Mouse (Mus musculus) kidney, adult 18-20 months (tissue): ENCODE data around the gene Ttc39b.

Experiments
- DNase-seq: peaks from one replicate; pipeline ENCODE4 v3.0.0; 2021

Gene Ttc39b

GRCm38 (mm10) chr4:83323910-83324684 lies at the start of gene Ttc39b:
Gene Ttc39b, minus strand, starts transcription at chr4:83324255.
- DNase-seq: peak; percentile 100

GRCm38 (mm10) chr4:83373381-83373780 lies 49.3 kb upstream of the Ttc39b start:
- no peak for DNase-seq

GRCm38 (mm10) chr4:83357738-83358137 lies 33.7 kb upstream of the Ttc39b start:
- no peak for DNase-seq

- DNase-seq: no peak
Observed at GRCm38 (mm10) chr4:83354786-83355185, 30.7 kb upstream of the Ttc39b start.

GRCm38 (mm10) chr4:83353949-83354348 lies 29.9 kb upstream of the Ttc39b start:
- DNase-seq: no peak

GRCm38 (mm10) chr4:83353276-83353675 lies 29.2 kb upstream of the Ttc39b start:
- DNase-seq: no peak

GRCm38 (mm10) chr4:83350719-83351118 lies 26.7 kb upstream of the Ttc39b start:
- peak; percentile 57 for DNase-seq

- no peak for DNase-seq
Observed at GRCm38 (mm10) chr4:83348970-83349369, 24.9 kb upstream of the Ttc39b start.

GRCm38 (mm10) chr4:83343895-83344294 lies 19.8 kb upstream of the Ttc39b start:
- DNase-seq: no peak

GRCm38 (mm10) chr4:83343146-83343823 lies 19.2 kb upstream of the Ttc39b start:
- DNase-seq: no peak

GRCm38 (mm10) chr4:83342268-83342970 lies 18.4 kb upstream of the Ttc39b start:
- no peak for DNase-seq

- no peak for DNase-seq
Observed at GRCm38 (mm10) chr4:83339393-83339792, 15.3 kb upstream of the Ttc39b start.

- no peak for DNase-seq
Observed at GRCm38 (mm10) chr4:83337717-83338116, 13.7 kb upstream of the Ttc39b start.

GRCm38 (mm10) chr4:83330369-83330768 lies 6.3 kb upstream of the Ttc39b start:
- no peak for DNase-seq

GRCm38 (mm10) chr4:83329615-83330014 lies 5.6 kb upstream of the Ttc39b start:
- no peak for DNase-seq

GRCm38 (mm10) chr4:83328026-83328945 lies 4.2 kb upstream of the Ttc39b start:
- no peak for DNase-seq

GRCm38 (mm10) chr4:83327526-83327925 lies 3.5 kb upstream of the Ttc39b start:
- no peak for DNase-seq

GRCm38 (mm10) chr4:83325366-83325765 lies 1.3 kb upstream of the Ttc39b start:
- DNase-seq: no peak

GRCm38 (mm10) chr4:83323201-83323903 lies 703 bp downstream of the Ttc39b start:
- peak; percentile 88 for DNase-seq

- DNase-seq: no peak
Observed at GRCm38 (mm10) chr4:83319736-83320135, 4.3 kb downstream of the Ttc39b start.

- DNase-seq: no peak
Observed at GRCm38 (mm10) chr4:83318758-83319157, 5.3 kb downstream of the Ttc39b start.

GRCm38 (mm10) chr4:83317826-83318348 lies 6.2 kb downstream of the Ttc39b start:
- no peak for DNase-seq
